Mouse (Mus musculus): Measurements from ENCODE around the gene Ulk4.

- TF ChIP-seq CTCF (IDR thresholded peaks at IDR 0.05; ENCODE audit: low read depth) (no peak), EP300 (IDR thresholded peaks at IDR 0.05; ENCODE audit: low read depth) (no peak)
Measured at GRCm38 (mm10) chr9:121099453-121099852, 177.5 kb downstream of the Ulk4 start.

Data from liver, postnatal 0 days (tissue).